Mouse (Mus musculus) neural tube, embryonic 13.5 days (tissue): ENCODE measurements around the gene Skiv2l. TPM values are rescaled to one million over a fixed set of nuclear protein-coding genes. Genes with fewer than 3 reads are reported as not detected.
A peak's percentile ranks its signal among the peaks of the same experiment; 100 is the strongest.

Experiments used
- ATAC-seq: fragments of 200-750 bp; cut with Nextera tagmentation; 2 replicates; pipeline ENCODE4 v1.8.0; 2017; ENCODE audit warnings: low read depth, mild to moderate bottlenecking, moderate TSS enrichment, moderate library complexity
- H3K27ac ChIP-seq: fragments of 300-500 bp; sonication (generic); replicated peaks from 2 replicates; pipeline ENCODE4 v1.5.1; 2015; ENCODE audit warnings: moderate library complexity, mild to moderate bottlenecking, inconsistent platforms
- H3K27me3 ChIP-seq: fragments of 300-500 bp; sonication (generic); 2 replicates; pipeline ENCODE4 v1.6.1; 2015; ENCODE audit warnings: mild to moderate bottlenecking, inconsistent platforms
- H3K36me3 ChIP-seq: fragments of 300-500 bp; sonication (generic); 2 replicates; pipeline ENCODE4 v1.6.1; 2015; ENCODE audit warnings: mild to moderate bottlenecking, inconsistent platforms
- H3K4me1 ChIP-seq: fragments of 300-500 bp; sonication (generic); replicated peaks from 2 replicates; pipeline ENCODE4 v1.6.1; 2015; ENCODE audit warnings: inconsistent platforms
- H3K4me2 ChIP-seq: fragments of 300-500 bp; sonication (generic); 2 replicates; pipeline ENCODE4 v1.6.1; 2015; ENCODE audit warnings: inconsistent platforms, mild to moderate bottlenecking, moderate library complexity
- H3K4me3 ChIP-seq: fragments of 300-500 bp; sonication (generic); 2 replicates; pipeline ENCODE4 v1.5.1; 2015; ENCODE audit warnings: mild to moderate bottlenecking, inconsistent platforms
- H3K9ac ChIP-seq: fragments of 300-500 bp; sonication (generic); 2 replicates; pipeline ENCODE4 v1.6.1; 2015; ENCODE audit warnings: moderate library complexity, mild to moderate bottlenecking, inconsistent platforms
- H3K9me3 ChIP-seq: fragments of 300-500 bp; sonication (generic); 2 replicates; pipeline ENCODE4 v1.6.1; 2016; ENCODE audit warnings: inconsistent platforms
- WGBS: fragments of 180-500 bp; shearing (Covaris S2); methylation state at CpG from one replicate; pipeline ENCODE4 v1.1.7; 2015; 5-methylcytosine and 5-hydroxymethylcytosine counted together
- polyA plus RNA-seq: library from polyadenylated mRNA; unstranded; fragments of >200 nt; fragmentation: Nextera tagmentation; extraction: Ambion mirVana; gene quantifications from 2 replicates; pipeline ENCODE4 v1.2.1, GENCODE M21; 2015

The Skiv2l gene
- 49.7 and 57.1 TPM in 2 replicates for polyA plus RNA-seq

DNA sequence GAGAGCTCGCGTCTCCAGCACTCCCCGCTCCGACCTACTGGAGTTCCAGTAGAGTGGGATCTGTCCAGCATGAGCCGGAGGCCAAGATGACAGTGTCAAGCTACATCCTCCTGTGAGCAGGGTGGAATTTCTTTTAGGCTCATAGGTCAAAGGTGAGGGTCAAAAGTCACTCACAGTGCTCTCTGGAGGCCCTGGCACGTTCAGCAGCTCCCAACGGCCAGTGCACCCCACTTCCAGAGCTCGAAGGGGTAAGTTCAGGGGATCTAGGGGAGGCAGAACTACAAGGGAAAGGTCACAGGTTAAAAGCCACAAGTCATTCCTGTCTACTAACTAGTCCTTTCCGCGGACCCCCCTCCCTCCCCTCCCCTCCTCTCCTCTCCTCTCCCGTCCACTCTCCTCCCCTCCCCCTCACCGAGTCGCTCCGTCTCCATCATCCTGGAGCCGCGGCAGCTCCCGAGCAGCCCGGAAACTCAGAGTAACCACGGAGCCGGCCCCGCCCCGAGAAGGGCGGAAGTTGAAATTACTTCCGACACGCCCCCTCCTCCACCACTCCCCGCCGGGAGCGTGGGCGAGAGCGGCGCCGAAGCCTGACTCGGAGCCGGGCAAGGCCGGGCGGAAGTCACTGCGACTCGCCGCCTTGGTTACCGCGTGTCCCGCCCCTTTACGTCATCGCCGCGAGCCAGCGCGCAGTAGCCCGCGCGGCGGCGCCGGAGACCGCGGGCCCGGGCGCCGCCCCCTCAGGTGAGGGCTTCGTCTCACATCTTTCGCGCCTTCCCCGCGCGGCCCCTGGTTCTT is at the start of gene Skiv2l, which contains the start of gene Nelfe:
Skiv2l (minus strand) TSS at position 489 of the 795 bp plus-strand sequence.
Nelfe (plus strand) TSS at position 670 of the 795 bp plus-strand sequence.
- WGBS = under 1% methylated on average over 65 of the region's 65 CpGs
- H3K9ac ChIP-seq = peak within 1 kb of the TSS; percentile 93
- ATAC-seq = peak; percentile 98
- H3K4me1 ChIP-seq = peaks cover 26% of the 10 kb centered on the region
- no peaks in the 10 kb centered on the region for H3K9me3 ChIP-seq
- peaks cover 64% of the 10 kb centered on the region for H3K36me3 ChIP-seq
- peak within 1 kb of the TSS; percentile 39; the same call in 1 of the 2 replicates for H3K27ac ChIP-seq
- H3K27me3 ChIP-seq = no peaks in the 10 kb centered on the region
- H3K4me3 ChIP-seq = peak within 1 kb of the TSS; percentile 89
- peak within 1 kb of the TSS; percentile 97 for H3K4me2 ChIP-seq

DNA sequence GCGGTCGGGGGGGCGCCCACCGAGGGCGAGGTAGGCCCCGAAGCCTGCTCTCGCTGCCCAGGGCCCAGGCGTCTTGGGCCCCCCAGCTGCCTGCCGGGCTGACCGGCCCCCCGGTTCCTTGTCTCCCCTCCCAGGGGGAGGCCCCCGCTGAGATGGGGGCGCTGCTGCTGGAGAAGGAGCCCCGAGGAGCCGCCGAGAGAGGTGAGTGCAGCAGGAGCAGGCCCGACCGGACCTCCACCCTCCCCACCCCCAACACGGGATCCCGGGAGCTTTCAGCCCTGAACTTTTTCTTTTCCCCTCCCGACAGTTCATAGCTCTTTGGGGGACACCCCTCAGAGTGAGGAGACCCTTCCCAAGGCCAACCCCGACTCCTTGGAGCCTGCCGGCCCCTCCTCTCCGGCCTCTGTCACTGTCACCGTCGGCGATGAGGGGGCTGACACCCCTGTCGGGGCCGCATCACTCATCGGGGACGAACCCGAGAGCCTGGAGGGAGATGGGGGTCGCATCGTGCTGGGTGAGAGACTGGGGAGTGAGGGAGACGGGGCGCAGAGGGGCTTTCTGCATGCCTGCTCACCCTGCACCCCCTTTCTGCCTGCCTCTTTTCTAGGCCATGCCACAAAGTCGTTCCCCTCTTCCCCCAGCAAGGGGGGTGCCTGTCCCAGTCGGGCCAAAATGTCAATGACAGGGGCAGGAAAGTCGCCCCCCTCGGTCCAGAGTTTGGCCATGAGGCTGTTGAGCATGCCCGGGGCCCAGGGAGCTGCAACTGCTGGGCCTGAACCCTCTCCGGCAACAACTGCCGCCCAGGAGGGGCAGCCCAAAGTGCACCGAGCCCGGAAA is 49.3 kb upstream of the Skiv2l start:
- peak; percentile 1; the same call in 1 of the 2 replicates for ATAC-seq
- H3K36me3 ChIP-seq = peaks cover 42% of the 10 kb centered on the region

DNA sequence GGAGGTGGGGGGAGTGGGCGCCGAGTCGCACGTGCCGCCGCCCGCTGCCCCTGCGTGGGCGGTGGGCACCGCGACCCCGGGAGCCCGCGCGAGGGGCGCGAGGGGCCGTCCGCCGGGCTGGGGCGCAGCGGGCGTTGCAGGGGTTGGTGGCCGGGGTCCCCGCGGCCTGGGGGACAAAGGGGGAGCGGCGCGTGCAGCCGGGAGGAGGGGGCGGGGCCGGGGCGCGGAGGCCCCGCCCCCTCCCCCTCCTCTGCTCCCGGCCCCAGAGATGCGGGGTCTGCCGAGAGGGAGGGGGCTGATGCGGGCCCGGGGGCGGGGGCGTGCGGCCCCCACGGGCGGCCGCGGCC is 48.7 kb upstream of the Skiv2l start:
- Histone ChIP-seq H3K4me3 (peak overlapping the region; percentile 93), H3K4me2 (peak overlapping the region; percentile 94), H3K27me3 (no peaks in the 10 kb centered on the region), H3K36me3 (peaks cover 36% of the 10 kb centered on the region), H3K9ac (peak overlapping the region; percentile 96), H3K4me1 (peaks cover 50% of the 10 kb centered on the region), H3K27ac (peak overlapping the region; percentile 98), H3K9me3 (no peaks in the 10 kb centered on the region)
- peak; percentile 5; the same call in 1 of the 2 replicates for ATAC-seq
- 0% methylated on average over 26 of the region's 47 CpGs for WGBS

More for the DNA sequence above, 49.3 kb upstream of the Skiv2l start:
- H3K27me3 ChIP-seq = no peaks in the 10 kb centered on the region
- H3K9ac ChIP-seq = peak overlapping the region; percentile 96
- H3K9me3 ChIP-seq = no peaks in the 10 kb centered on the region
- peaks cover 48% of the 10 kb centered on the region for H3K4me1 ChIP-seq
- WGBS = 0% methylated on average over 37 of the region's 45 CpGs
- H3K27ac ChIP-seq = peak overlapping the region; percentile 98
- peak overlapping the region; percentile 93 for H3K4me3 ChIP-seq
- H3K4me2 ChIP-seq = peak overlapping the region; percentile 94

DNA sequence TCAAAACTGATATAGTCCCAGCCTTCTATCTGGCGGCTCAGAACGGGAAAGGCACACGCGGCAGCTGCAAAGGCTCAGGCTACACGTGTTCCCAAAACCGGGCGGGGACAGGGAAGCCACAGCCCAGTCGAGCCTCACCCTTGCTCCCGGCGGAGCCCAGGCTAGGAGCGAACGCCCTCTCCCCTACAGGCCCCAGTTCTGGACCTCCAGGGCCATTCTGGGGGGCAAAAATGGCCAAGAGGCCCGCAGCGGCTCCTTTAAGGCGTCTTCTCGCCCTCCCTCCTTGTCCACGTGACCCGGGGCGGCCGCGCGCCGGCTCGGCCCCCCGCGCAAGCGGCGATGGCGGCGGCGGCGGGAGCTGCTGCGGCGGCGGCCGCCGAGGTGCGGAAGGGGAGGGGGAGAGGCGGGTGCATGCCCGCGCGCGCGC is 48.2 kb upstream of the Skiv2l start, which contains the start of the genes C2 and Ehmt2:
C2 (minus strand) TSS at position 106 of the 427 bp plus-strand sequence.
Ehmt2 (plus strand) TSS at position 310 of the 427 bp plus-strand sequence.
- Histone ChIP-seq H3K27ac (peak within 1 kb of the TSS; percentile 98), H3K4me1 (peaks cover 54% of the 10 kb centered on the region), H3K9ac (peak within 1 kb of the TSS; percentile 96), H3K4me3 (peak within 1 kb of the TSS; percentile 93), H3K9me3 (no peaks in the 10 kb centered on the region), H3K4me2 (peak within 1 kb of the TSS; percentile 94), H3K36me3 (peaks cover 31% of the 10 kb centered on the region), H3K27me3 (no peaks in the 10 kb centered on the region)
- peak; percentile 5 for ATAC-seq
- WGBS = under 1% methylated on average over 24 of the region's 44 CpGs

DNA sequence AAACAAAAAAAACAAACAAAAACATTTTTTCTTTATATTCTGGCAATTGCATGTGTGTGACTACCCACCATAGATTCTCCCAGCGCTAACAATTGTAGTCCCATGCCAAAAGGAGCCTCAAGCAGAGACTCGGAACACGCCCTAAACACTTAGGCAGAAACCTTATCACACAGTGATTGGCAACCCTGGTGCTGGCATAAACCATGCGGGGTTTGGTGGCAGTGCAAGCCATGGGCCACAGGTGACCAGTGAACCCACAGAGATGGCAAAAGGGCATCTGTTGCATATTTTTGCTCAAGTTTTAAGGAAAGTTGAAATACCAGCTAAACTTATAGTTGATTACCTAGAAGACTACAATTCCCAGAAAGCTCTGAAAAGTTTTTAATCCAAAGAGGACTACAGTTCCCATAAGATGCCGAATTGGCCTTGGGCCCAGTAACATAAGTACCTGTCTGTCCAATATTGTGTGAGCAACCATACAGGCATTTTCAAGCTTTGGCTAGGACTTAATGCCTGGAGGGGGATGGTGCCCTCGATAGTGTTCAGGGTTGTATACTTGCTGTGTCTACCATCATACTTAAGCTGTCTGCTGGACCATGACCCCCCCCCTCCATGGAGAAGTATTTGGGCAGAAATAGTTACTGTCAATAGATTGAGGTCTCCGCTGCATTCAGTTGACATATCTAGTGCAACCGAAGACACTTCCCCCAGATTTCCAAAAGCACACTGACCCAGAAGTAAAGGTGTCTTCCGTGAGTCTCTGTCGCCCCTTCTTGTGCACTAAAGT is 47.6 kb upstream of the Skiv2l start:
- H3K36me3 ChIP-seq = peaks cover 25% of the 10 kb centered on the region

DNA sequence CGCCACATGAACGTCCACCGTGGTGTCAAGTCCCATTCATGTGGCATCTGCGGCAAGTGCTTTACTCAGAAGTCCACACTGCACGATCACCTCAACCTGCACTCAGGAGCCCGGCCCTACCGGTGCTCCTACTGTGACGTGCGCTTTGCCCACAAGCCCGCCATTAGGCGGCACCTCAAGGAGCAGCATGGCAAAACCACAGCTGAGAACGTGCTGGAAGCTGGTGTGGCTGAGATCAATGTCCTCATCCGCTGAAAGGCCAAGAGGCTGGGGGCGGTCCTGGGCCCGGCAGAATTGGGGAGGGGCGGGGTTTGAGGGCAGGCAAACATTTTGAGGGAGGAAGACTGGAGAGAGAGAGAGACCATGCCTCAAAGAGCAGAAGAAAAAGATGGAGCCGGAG is 46.4 kb upstream of the Skiv2l start:
- WGBS = 84% methylated on average over 17 of the region's 17 CpGs
- Histone ChIP-seq H3K4me3 (peak overlapping the region; percentile 80), H3K9me3 (no peaks in the 10 kb centered on the region), H3K36me3 (peaks cover 15% of the 10 kb centered on the region), H3K27ac (no peak overlapping the region), H3K4me2 (peak overlapping the region; percentile 94), H3K27me3 (no peaks in the 10 kb centered on the region), H3K4me1 (peaks cover 54% of the 10 kb centered on the region), H3K9ac (0 out of 2 replicates have a peak overlapping the region, but pooled peaks have one; percentile 38)
- ATAC-seq = no peak

More for the DNA sequence above, 47.6 kb upstream of the Skiv2l start:
- H3K9ac ChIP-seq = peak overlapping the region; percentile 96
- no peaks in the 10 kb centered on the region for H3K9me3 ChIP-seq
- 19% methylated on average over 10 of the region's 10 CpGs for WGBS
- no peak for ATAC-seq
- peaks cover 54% of the 10 kb centered on the region for H3K4me1 ChIP-seq
- peak overlapping the region; percentile 98 for H3K27ac ChIP-seq
- H3K4me3 ChIP-seq = peak overlapping the region; percentile 93
- H3K27me3 ChIP-seq = no peaks in the 10 kb centered on the region
- peak overlapping the region; percentile 94 for H3K4me2 ChIP-seq

DNA sequence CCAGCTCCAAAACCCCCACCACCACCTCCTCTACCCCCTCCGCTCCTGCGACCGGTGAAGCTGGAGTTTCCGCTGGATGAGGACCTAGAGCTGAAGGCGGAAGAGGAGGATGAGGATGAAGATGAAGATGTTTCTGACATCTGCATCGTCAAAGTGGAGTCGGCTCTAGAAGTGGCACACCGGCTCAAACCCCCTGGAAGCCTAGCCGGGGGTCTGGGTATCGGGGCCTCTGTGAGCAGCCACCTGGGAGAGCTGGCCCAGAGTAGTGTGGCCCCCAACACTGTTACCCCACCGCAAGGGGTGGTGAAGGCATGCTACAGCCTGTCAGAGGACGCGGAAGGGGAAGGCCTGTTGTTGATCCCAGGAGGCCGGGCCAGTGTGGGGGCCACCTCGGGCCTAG is 45.7 kb upstream of the Skiv2l start:
- no peaks in the 10 kb centered on the region for H3K27me3 ChIP-seq
- peak overlapping the region; percentile 95; the same call in 1 of the 2 replicates for H3K27ac ChIP-seq
- peak overlapping the region; percentile 93 for H3K9ac ChIP-seq
- no peak for ATAC-seq
- H3K4me2 ChIP-seq = peak overlapping the region; percentile 94
- peak overlapping the region; percentile 80 for H3K4me3 ChIP-seq
- H3K4me1 ChIP-seq = peaks cover 49% of the 10 kb centered on the region
- H3K36me3 ChIP-seq = peaks cover 9% of the 10 kb centered on the region
- WGBS = 89% methylated on average over 15 of the region's 15 CpGs
- no peaks in the 10 kb centered on the region for H3K9me3 ChIP-seq

DNA sequence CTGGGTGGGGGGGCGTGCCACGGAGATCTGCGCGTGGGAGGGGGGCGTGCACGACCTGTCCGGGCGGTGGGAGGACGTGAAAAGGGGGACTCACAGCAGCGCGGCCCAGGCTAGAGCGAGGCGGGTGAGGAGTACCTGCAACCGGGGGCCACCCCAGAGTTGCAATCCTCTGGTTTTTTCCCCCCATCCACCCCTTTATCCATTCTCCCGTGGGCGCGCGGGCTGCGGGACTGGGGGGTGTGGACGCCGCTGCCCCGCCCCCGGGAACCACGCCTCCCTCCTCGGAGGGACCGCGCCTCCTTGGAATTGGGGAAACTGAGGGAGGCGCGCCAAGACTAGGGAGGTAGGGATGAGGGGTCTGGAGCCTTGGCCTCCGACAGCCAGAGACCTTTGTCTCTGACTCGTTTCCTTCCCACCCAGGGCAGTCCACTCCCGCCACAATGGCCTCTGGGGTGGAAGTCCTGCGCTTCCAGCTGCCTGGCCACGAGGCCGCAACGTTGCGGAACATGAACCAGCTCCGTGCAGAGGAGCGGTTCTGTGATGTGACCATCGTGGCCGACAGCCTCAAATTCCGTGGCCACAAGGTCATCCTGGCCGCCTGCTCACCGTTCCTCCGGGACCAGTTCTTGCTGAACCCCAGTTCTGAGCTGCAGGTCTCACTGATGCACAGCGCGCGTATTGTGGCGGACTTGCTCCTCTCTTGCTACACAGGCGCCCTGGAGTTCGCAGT is 45.0 kb upstream of the Skiv2l start:
- Histone ChIP-seq H3K36me3 (peaks cover 8% of the 10 kb centered on the region), H3K27ac (peak overlapping the region; percentile 95), H3K4me2 (peak overlapping the region; percentile 94), H3K4me3 (peak overlapping the region; percentile 80), H3K9ac (peak overlapping the region; percentile 93), H3K27me3 (no peaks in the 10 kb centered on the region), H3K9me3 (no peaks in the 10 kb centered on the region), H3K4me1 (peaks cover 41% of the 10 kb centered on the region)
- WGBS = 7% methylated on average over 49 of the region's 51 CpGs
- peak; percentile 54 for ATAC-seq

DNA sequence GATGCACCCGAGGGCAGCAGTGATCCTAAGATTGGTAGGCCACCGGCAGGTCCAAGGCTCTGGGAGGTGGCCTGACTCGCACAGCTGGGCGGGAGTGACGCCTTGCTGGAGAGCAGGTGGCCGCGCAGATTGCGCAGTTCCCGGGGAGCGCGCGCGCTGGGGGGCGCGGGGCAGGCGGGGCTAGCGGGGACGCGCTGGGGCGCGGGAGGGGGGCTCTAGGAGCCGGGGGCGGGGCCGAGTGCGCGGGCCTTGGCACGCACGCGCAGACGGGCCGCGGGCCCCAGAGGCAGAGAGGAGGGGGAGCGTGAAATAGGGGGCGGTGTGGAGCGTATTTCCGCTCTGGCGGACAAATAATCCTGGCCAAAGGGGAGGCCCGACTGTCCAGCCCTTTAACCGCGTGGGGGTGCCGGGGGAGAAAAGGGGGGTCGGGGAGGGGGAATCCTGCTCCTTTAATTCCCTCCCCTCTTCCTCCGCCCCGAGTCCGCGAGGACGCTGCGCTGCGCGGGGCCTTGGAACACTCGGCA is 44.1 kb upstream of the Skiv2l start:
- no peaks in the 10 kb centered on the region for H3K27me3 ChIP-seq
- H3K27ac ChIP-seq = peak overlapping the region; percentile 95
- H3K4me1 ChIP-seq = peaks cover 36% of the 10 kb centered on the region
- peak overlapping the region; percentile 93 for H3K9ac ChIP-seq
- peak overlapping the region; percentile 94 for H3K4me2 ChIP-seq
- under 1% methylated on average over 27 of the region's 51 CpGs for WGBS
- no peaks in the 10 kb centered on the region for H3K9me3 ChIP-seq
- peak; percentile 89 for ATAC-seq
- peak overlapping the region; percentile 80 for H3K4me3 ChIP-seq
- peaks cover 8% of the 10 kb centered on the region for H3K36me3 ChIP-seq

DNA sequence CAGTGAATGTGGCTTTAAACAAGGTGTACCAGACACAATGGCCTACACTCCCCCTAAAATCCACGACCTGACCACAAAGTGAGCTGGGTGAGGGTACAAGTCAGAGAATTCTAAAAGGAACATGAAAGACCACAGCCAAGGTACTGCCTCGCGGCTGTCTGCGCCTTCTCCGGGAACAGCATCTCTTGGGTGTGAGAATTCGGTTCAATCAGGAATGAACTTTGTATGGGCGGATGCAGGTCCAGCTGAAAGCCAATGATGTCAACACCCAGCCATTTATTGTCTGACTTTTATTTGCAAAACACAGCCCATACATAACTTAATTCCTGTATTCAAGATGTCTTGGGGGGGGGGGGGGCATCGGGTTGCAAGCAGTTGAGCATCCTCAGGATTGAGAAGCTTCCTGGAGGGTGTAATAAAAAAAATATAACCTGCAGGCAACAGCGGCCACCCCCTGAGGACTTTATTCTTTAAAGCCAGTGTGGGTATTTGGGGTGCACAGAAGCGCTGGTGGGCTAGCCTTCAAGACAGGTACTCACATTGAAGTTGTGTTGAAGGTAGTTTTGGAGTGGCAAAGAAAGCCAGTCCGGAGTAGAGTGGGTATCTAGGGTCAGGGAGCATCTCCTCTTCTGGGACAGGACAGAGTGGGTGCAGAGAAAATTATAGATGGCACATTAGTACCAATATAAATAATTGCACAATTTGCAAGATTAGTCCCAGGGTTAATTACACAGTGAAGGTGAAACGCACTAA is 43.2 kb upstream of the Skiv2l start:
- peaks cover 36% of the 10 kb centered on the region for H3K4me1 ChIP-seq
- 71% methylated on average over 12 of the region's 12 CpGs for WGBS
- no peak for ATAC-seq

More for the DNA sequence above, 43.2 kb upstream of the Skiv2l start:
- H3K9ac ChIP-seq = peak overlapping the region; percentile 93
- peaks cover 8% of the 10 kb centered on the region for H3K36me3 ChIP-seq
- peak overlapping the region; percentile 88 for H3K27ac ChIP-seq
- peak overlapping the region; percentile 80 for H3K4me3 ChIP-seq
- peak overlapping the region; percentile 94 for H3K4me2 ChIP-seq
- H3K27me3 ChIP-seq = no peaks in the 10 kb centered on the region
- no peaks in the 10 kb centered on the region for H3K9me3 ChIP-seq
